Mouse (Mus musculus): Measurements from ENCODE around the gene Map4k4. TPM values are rescaled to one million over a fixed set of nuclear protein-coding genes. Genes with fewer than 3 reads are reported as not detected.

Gene Map4k4
- total RNA-seq, 2 experiments from 2014 or later: 19.2 to 42.5 TPM

- no peak for ATAC-seq (replicated peaks; ENCODE audit: poor library complexity)
These were observed 59.9 kb downstream of the Map4k4 start for GRCm38 (mm10) chr1:39960623-39961022.

GRCm38 (mm10) chr1:39961113-39961512 lies 60.4 kb downstream of the Map4k4 start:
- ATAC-seq (replicated peaks; ENCODE audit: poor library complexity): peak; percentile 21

- ATAC-seq (replicated peaks; ENCODE audit: poor library complexity): no peak
These were observed 61.6 kb downstream of the Map4k4 start for GRCm38 (mm10) chr1:39962321-39962720.

GRCm38 (mm10) chr1:39962840-39963239 lies 62.1 kb downstream of the Map4k4 start:
- no peak for ATAC-seq (replicated peaks; ENCODE audit: poor library complexity)

- no peak for ATAC-seq (replicated peaks; ENCODE audit: poor library complexity)
These were observed 63.1 kb downstream of the Map4k4 start for GRCm38 (mm10) chr1:39963821-39964220.

- no peak for ATAC-seq (replicated peaks; ENCODE audit: poor library complexity)
These were observed 63.7 kb downstream of the Map4k4 start for GRCm38 (mm10) chr1:39964427-39964826.

GRCm38 (mm10) chr1:39965461-39965860 lies 64.7 kb downstream of the Map4k4 start:
- ATAC-seq (replicated peaks; ENCODE audit: poor library complexity): 0 out of 2 replicates have a peak, but pooled peaks have one; percentile 10

- ATAC-seq (replicated peaks; ENCODE audit: poor library complexity): peak; percentile 79
These were observed 68.3 kb downstream of the Map4k4 start for GRCm38 (mm10) chr1:39968999-39969398.

- ATAC-seq (replicated peaks; ENCODE audit: poor library complexity): peak; percentile 32
These were observed 69.2 kb downstream of the Map4k4 start for GRCm38 (mm10) chr1:39969771-39970406.

GRCm38 (mm10) chr1:39972411-39972810 lies 71.7 kb downstream of the Map4k4 start:
- no peak for ATAC-seq (replicated peaks; ENCODE audit: poor library complexity)

GRCm38 (mm10) chr1:39973911-39974310 lies 73.2 kb downstream of the Map4k4 start:
- ATAC-seq (replicated peaks; ENCODE audit: poor library complexity): no peak

GRCm38 (mm10) chr1:39975005-39975404 lies 74.3 kb downstream of the Map4k4 start:
- ATAC-seq (replicated peaks; ENCODE audit: poor library complexity): no peak

- no peak for ATAC-seq (replicated peaks; ENCODE audit: poor library complexity)
These were observed 75.4 kb downstream of the Map4k4 start for GRCm38 (mm10) chr1:39976107-39976506.

GRCm38 (mm10) chr1:39976847-39977744 lies 76.4 kb downstream of the Map4k4 start:
- peak; percentile 75 for ATAC-seq (replicated peaks; ENCODE audit: poor library complexity)

- peak; percentile 45 for ATAC-seq (replicated peaks; ENCODE audit: poor library complexity)
These were observed 78.2 kb downstream of the Map4k4 start for GRCm38 (mm10) chr1:39978781-39979486.

- no peak for ATAC-seq (replicated peaks; ENCODE audit: poor library complexity)
These were observed 79.9 kb downstream of the Map4k4 start for GRCm38 (mm10) chr1:39980314-39981290.

- no peak for ATAC-seq (replicated peaks; ENCODE audit: poor library complexity)
These were observed 81.3 kb downstream of the Map4k4 start for GRCm38 (mm10) chr1:39981970-39982369.

- ATAC-seq (replicated peaks; ENCODE audit: poor library complexity): peak; percentile 35; the same call in 1 of the 2 replicates
These were observed 82.2 kb downstream of the Map4k4 start for GRCm38 (mm10) chr1:39982727-39983487.

GRCm38 (mm10) chr1:39984331-39984730 lies 83.6 kb downstream of the Map4k4 start:
- ATAC-seq (replicated peaks; ENCODE audit: poor library complexity): peak; percentile 44

Data from megakaryocyte progenitor cell, adult 5-6 weeks (primary cell).